In genomic region chr7:75194158-75194918, GRCm38 (mm10) we compare ENCODE assay signal across 10 mouse cellular contexts.
DNase-seq lines count a peak whose midpoint lies in the region; ATAC-seq lines count a peak whose summit lies in the region.
"Had no signal": no experiment of that assay in that cellular context is flagged by ENCODE, and none has a peak within 500 bp of the region (broad histone marks: within the 10 kb centered on the region; RNA-seq: fewer than 3 reads in every experiment).

No protein-coding gene starts in this region.

- H3K9ac ChIP-seq in hindbrain, embryonic 13.5 days, result no peak overlapping the region
- no peak overlapping the region for H3K9ac ChIP-seq in neural tube, embryonic 13.5 days
- no peak overlapping the region for H3K9ac ChIP-seq in limb, embryonic 15.5 days
- H3K9ac ChIP-seq: liver, embryonic 13.5 days had no signal

- H3K9me3 ChIP-seq in hindbrain, embryonic 13.5 days, result no peaks in the 10 kb centered on the region
- no peaks in the 10 kb centered on the region for H3K9me3 ChIP-seq in hindbrain, embryonic 10.5 days
- no peaks in the 10 kb centered on the region for H3K9me3 ChIP-seq in neural tube, embryonic 13.5 days
- no peaks in the 10 kb centered on the region for H3K9me3 ChIP-seq in limb, embryonic 15.5 days
- H3K9me3 ChIP-seq: liver, embryonic 13.5 days had no signal

- H3K4me1 ChIP-seq in hindbrain, embryonic 13.5 days (replicated peaks), result 0 out of 2 replicates have a peak, but pooled peaks cover 6% of the 10 kb centered on the region
- no peaks in the 10 kb centered on the region for H3K4me1 ChIP-seq in hindbrain, embryonic 10.5 days (replicated peaks)
- no peaks in the 10 kb centered on the region for H3K4me1 ChIP-seq in neural tube, embryonic 13.5 days (replicated peaks)
- H3K4me1 ChIP-seq in limb, embryonic 15.5 days, result no peaks in the 10 kb centered on the region
- H3K4me1 ChIP-seq: liver, embryonic 13.5 days had no signal

- H3K36me3 ChIP-seq in hindbrain, embryonic 13.5 days, result no peaks in the 10 kb centered on the region
- no peaks in the 10 kb centered on the region for H3K36me3 ChIP-seq in hindbrain, embryonic 10.5 days
- no peaks in the 10 kb centered on the region for H3K36me3 ChIP-seq in neural tube, embryonic 13.5 days
- no peaks in the 10 kb centered on the region for H3K36me3 ChIP-seq in limb, embryonic 15.5 days
- H3K36me3 ChIP-seq: liver, embryonic 13.5 days had no signal

- H3K4me3 ChIP-seq in hindbrain, embryonic 13.5 days, result no peak overlapping the region
- H3K4me3 ChIP-seq in hindbrain, embryonic 10.5 days, result no peak overlapping the region
- H3K4me3 ChIP-seq in neural tube, embryonic 13.5 days, result no peak overlapping the region
- no peak overlapping the region for H3K4me3 ChIP-seq in limb, embryonic 15.5 days
- H3K4me3 ChIP-seq: liver, embryonic 13.5 days had no signal

- H3K27me3 ChIP-seq in hindbrain, embryonic 13.5 days, result no peaks in the 10 kb centered on the region
- no peaks in the 10 kb centered on the region for H3K27me3 ChIP-seq in hindbrain, embryonic 10.5 days (ENCODE audit: insufficient read depth, poor library complexity, severe bottlenecking)
- no peaks in the 10 kb centered on the region for H3K27me3 ChIP-seq in neural tube, embryonic 13.5 days
- no peaks in the 10 kb centered on the region for H3K27me3 ChIP-seq in limb, embryonic 15.5 days
- H3K27me3 ChIP-seq: liver, embryonic 13.5 days had no signal

- 94% methylated on average over 4 of the region's 4 CpGs for WGBS in hindbrain, embryonic 13.5 days
- 93% methylated on average over 4 of the region's 4 CpGs for WGBS in hindbrain, embryonic 10.5 days
- WGBS in neural tube, embryonic 13.5 days, result 91% methylated on average over 4 of the region's 4 CpGs
- WGBS in limb, embryonic 15.5 days, result 96% methylated on average over 4 of the region's 4 CpGs

- ATAC-seq in hindbrain, embryonic 13.5 days (ENCODE audit: low FRiP score), result peak; percentile 57; the same call in 1 of the 2 replicates
- peak; percentile 23; the same call in 1 of the 2 replicates for ATAC-seq in neural tube, embryonic 13.5 days (ENCODE audit: low read depth)
- peak; percentile 40; the same call in 1 of the 2 replicates for ATAC-seq in limb, embryonic 15.5 days (ENCODE audit: insufficient number of reproducible peaks, low FRiP score, low TSS enrichment, low read depth)
- ATAC-seq in neutrophil, adult 5-6 weeks (ENCODE audit: extremely low read depth, insufficient number of reproducible peaks, low FRiP score, poor library complexity, severe bottlenecking), result 0 out of 2 replicates have a peak, but pooled peaks have one; percentile 6

- no peak for DNase-seq in hindbrain, embryonic 10.5 days (ENCODE audit: low spot score)
- no peak for DNase-seq in neural tube, embryonic 10.5 days (ENCODE audit: extremely low spot score, low spot score)
- no peak for DNase-seq in gastrocnemius, postnatal 10 days
- DNase-seq: adrenal gland, adult 8-10 months; kidney, postnatal 14 days; liver, embryonic 13.5 days had no signal

- H3K4me2 ChIP-seq in hindbrain, embryonic 13.5 days, result no peak overlapping the region
- no peak overlapping the region for H3K4me2 ChIP-seq in neural tube, embryonic 13.5 days
- no peak overlapping the region for H3K4me2 ChIP-seq in limb, embryonic 15.5 days
- H3K4me2 ChIP-seq: liver, embryonic 13.5 days had no signal

- H3K27ac ChIP-seq in hindbrain, embryonic 13.5 days, result no peak overlapping the region
- no peak overlapping the region for H3K27ac ChIP-seq in hindbrain, embryonic 10.5 days
- no peak overlapping the region for H3K27ac ChIP-seq in neural tube, embryonic 13.5 days (replicated peaks)
- H3K27ac ChIP-seq in limb, embryonic 15.5 days, result no peak overlapping the region
- H3K27ac ChIP-seq: liver, embryonic 13.5 days had no signal

Comparison
In these comparisons a context has a peak if more than half of its experiments do, and no peak if none do; other contexts are left out.
1. ATAC-seq: peak in every context shown above with its lines; median percentile 57 in hindbrain, embryonic 13.5 days; 40 in limb, embryonic 15.5 days; 23 in neural tube, embryonic 13.5 days; 6 in neutrophil, adult 5-6 weeks.